In the genomic region with DNA sequence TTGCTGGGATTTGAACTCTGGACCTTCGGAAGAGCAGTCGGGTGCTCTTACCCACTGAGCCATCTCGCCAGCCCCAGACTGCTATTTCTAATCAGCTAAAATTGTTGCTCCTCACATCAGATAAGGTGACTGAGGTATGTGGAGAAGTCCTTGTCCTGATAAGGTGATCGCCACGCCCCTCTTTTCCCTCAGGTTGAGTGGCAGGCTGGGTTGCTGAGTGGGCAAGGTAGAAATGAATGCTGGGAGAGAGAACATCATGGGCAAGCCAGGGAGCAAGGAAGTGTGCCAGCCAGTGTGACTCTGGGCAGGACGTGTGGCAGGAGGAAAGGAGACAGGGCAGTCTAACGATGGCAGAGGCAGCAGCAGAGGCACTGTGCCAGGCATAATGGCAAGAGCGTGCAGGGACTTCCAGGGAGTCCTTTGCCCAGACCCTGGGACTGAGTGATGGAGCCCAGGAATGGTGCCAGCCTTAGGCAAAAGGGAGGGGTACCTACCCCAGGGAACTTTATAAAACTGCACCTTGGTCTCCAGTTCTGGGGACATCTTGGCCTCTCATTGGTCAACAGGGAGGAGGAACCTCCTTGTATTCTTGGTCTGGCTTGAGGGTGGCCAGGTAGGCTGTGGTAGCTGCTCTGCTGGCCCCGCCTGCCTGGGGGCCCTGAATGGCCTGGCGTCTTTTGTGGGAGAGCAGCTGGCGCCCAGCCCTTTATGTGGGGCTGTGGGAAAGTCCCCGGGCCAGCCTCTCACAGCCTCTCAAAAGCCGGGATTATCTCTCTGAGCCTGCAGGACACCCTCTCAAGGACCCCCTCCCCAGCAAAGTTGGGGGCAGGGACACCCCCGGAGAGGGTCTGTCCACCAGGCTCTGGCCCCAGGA, we compare ENCODE assay signal across 8 mouse cellular contexts. TPM values are rescaled to one million over a fixed set of nuclear protein-coding genes. Genes with fewer than 3 reads are reported as not detected.
DNase-seq lines count a peak whose midpoint lies in the region; ATAC-seq lines count a peak whose summit lies in the region.
"Had no signal": no experiment of that assay in that cellular context is flagged by ENCODE, and none has a peak within 500 bp of the region (broad histone marks: within the 10 kb centered on the region; RNA-seq: fewer than 3 reads in every experiment).

No protein-coding gene starts in this region.

- 44% methylated on average over 14 of the region's 14 CpGs for WGBS in neural tube, embryonic 11.5 days
- WGBS in hindbrain, embryonic 10.5 days, result 48% methylated on average over 14 of the region's 14 CpGs

- no peak overlapping the region for H3K4me3 ChIP-seq in neural tube, embryonic 11.5 days (ENCODE audit: low read depth, low read length)
- H3K4me3 ChIP-seq in hindbrain, embryonic 10.5 days, result peak overlapping the region; percentile 36

- peak overlapping the region; percentile 49 for H3K27ac ChIP-seq in neural tube, embryonic 11.5 days (ENCODE audit: low read depth, low read length)
- peak overlapping the region; percentile 88 for H3K27ac ChIP-seq in hindbrain, embryonic 10.5 days

- H3K9ac ChIP-seq in neural tube, embryonic 11.5 days (ENCODE audit: low read length), result no peak overlapping the region; the same call in 1 of the 2 replicates

- peaks cover 34% of the 10 kb centered on the region for H3K4me1 ChIP-seq in neural tube, embryonic 11.5 days (ENCODE audit: control insufficient read depth, insufficient read depth, low read length)
- H3K4me1 ChIP-seq in hindbrain, embryonic 10.5 days (replicated peaks), result peaks cover 94% of the 10 kb centered on the region

- DNase-seq in neural tube, embryonic 11.5 days (ENCODE audit: low spot score), result peak; percentile 64
- DNase-seq in neural tube, embryonic 10.5 days (ENCODE audit: extremely low spot score, low spot score), result no peak
- peak; percentile 56 for DNase-seq in hindbrain, embryonic 10.5 days (ENCODE audit: low spot score)
- peak; percentile 56 for DNase-seq in lung, postnatal 10 days
- peak; percentile 73 for DNase-seq in right cerebral cortex, postnatal 4 days
- DNase-seq: kidney, adult 18-20 months had no signal

- H3K36me3 ChIP-seq in neural tube, embryonic 11.5 days (ENCODE audit: control insufficient read depth, insufficient read depth, low read length), result no peaks in the 10 kb centered on the region
- no peaks in the 10 kb centered on the region for H3K36me3 ChIP-seq in hindbrain, embryonic 10.5 days

- peaks cover 3% of the 10 kb centered on the region; the same call in 1 of the 2 replicates for H3K27me3 ChIP-seq in neural tube, embryonic 11.5 days (ENCODE audit: control insufficient read depth, insufficient read depth, low read length)
- peaks cover 54% of the 10 kb centered on the region for H3K27me3 ChIP-seq in hindbrain, embryonic 10.5 days (ENCODE audit: insufficient read depth, poor library complexity, severe bottlenecking)

- 0 out of 2 replicates have a peak, but pooled peaks have one; percentile 10 for ATAC-seq in neural tube, embryonic 11.5 days (ENCODE audit: insufficient read depth, low FRiP score, low TSS enrichment)
- no peak for ATAC-seq in activated CD4-positive, CD25-positive, alpha-beta regulatory T cell, adult 4 months
- no peak for ATAC-seq in megakaryocyte, adult 5-6 weeks (ENCODE audit: poor library complexity, severe bottlenecking)

- H3K9me3 ChIP-seq in neural tube, embryonic 11.5 days (ENCODE audit: control insufficient read depth, low read length), result no peaks in the 10 kb centered on the region
- no peaks in the 10 kb centered on the region for H3K9me3 ChIP-seq in hindbrain, embryonic 10.5 days

- peak overlapping the region; percentile 32 for H3K4me2 ChIP-seq in neural tube, embryonic 11.5 days (ENCODE audit: low read depth)

RNA-seq across cellular contexts. Expression of gene Hes5, which starts 12.4 kb away (rescaled TPM):
- polyA plus RNA-seq in neural tube, embryonic 11.5 days (2014; fragmentation: Nextera tagmentation; extraction: Ambion mirVana), result 191 and 218 TPM in 2 replicates
- 534 and 601 TPM in 2 replicates for polyA plus RNA-seq in hindbrain, embryonic 10.5 days (2016; fragmentation: Nextera tagmentation; extraction: Ambion mirVana)
- 1 to 10 TPM; 1.0 to 1.1 TPM for polyA plus RNA-seq in activated CD4-positive, CD25-positive, alpha-beta regulatory T cell, adult 4 months (2017; shearing (Covaris generic))
- 0.25 and 0.27 TPM in 2 replicates for total RNA-seq in megakaryocyte, adult 5-6 weeks (2015)
- not detected in 2 replicates for total RNA-seq in megakaryocyte, adult 5-6 weeks (2017)

RNA-seq across cellular contexts. Expression of gene Pank4, which starts 15.6 kb away (rescaled TPM):
- 36.1 and 38.2 TPM in 2 replicates for polyA plus RNA-seq in neural tube, embryonic 11.5 days (2014; fragmentation: Nextera tagmentation; extraction: Ambion mirVana)
- polyA plus RNA-seq in hindbrain, embryonic 10.5 days (2016; fragmentation: Nextera tagmentation; extraction: Ambion mirVana), result 39.9 and 46.5 TPM in 2 replicates
- 10 to 100 TPM; 37.4 to 40.1 TPM for polyA plus RNA-seq in activated CD4-positive, CD25-positive, alpha-beta regulatory T cell, adult 4 months (2017; shearing (Covaris generic))
- total RNA-seq in megakaryocyte, adult 5-6 weeks (2015), result 28.8 and 36.1 TPM in 2 replicates
- total RNA-seq in megakaryocyte, adult 5-6 weeks (2017), result 19.1 and 27.0 TPM in 2 replicates

RNA-seq across cellular contexts. Expression of gene Tnfrsf14, which starts 19.9 kb away (rescaled TPM):
- 0.78 and 1.1 TPM in 2 replicates for polyA plus RNA-seq in neural tube, embryonic 11.5 days (2014; fragmentation: Nextera tagmentation; extraction: Ambion mirVana)
- 0.43 and 0.87 TPM in 2 replicates for polyA plus RNA-seq in hindbrain, embryonic 10.5 days (2016; fragmentation: Nextera tagmentation; extraction: Ambion mirVana)
- polyA plus RNA-seq in activated CD4-positive, CD25-positive, alpha-beta regulatory T cell, adult 4 months (2017; shearing (Covaris generic)), result 100 to 1,000 TPM in 1 of 2 experiments, 10 to 100 TPM in 1; 57.3 to 109 TPM
- total RNA-seq in megakaryocyte, adult 5-6 weeks (2015), result 87.1 and 142 TPM in 2 replicates
- total RNA-seq in megakaryocyte, adult 5-6 weeks (2017), result 67.2 and 77.3 TPM in 2 replicates

RNA-seq across cellular contexts. Expression of gene Fam213b, which starts 49.4 kb away (rescaled TPM):
- 40.2 and 42.1 TPM in 2 replicates for polyA plus RNA-seq in neural tube, embryonic 11.5 days (2014; fragmentation: Nextera tagmentation; extraction: Ambion mirVana)
- 47.4 and 51.5 TPM in 2 replicates for polyA plus RNA-seq in hindbrain, embryonic 10.5 days (2016; fragmentation: Nextera tagmentation; extraction: Ambion mirVana)
- polyA plus RNA-seq in activated CD4-positive, CD25-positive, alpha-beta regulatory T cell, adult 4 months (2017; shearing (Covaris generic)), result 1 to 10 TPM; 6.5 to 7.6 TPM
- total RNA-seq in megakaryocyte, adult 5-6 weeks (2015), result 8.8 and 9.1 TPM in 2 replicates
- 5.5 and 6.6 TPM in 2 replicates for total RNA-seq in megakaryocyte, adult 5-6 weeks (2017)

Comparison
In these comparisons a context has a peak if more than half of its experiments do, and no peak if none do; other contexts are left out.
1. RNA of gene Hes5, which starts 12.4 kb away (polyA plus RNA-seq): 534 to 601 TPM in hindbrain, embryonic 10.5 days and 191 to 218 TPM in neural tube, embryonic 11.5 days; 1.0 to 1.1 TPM in activated CD4-positive, CD25-positive, alpha-beta regulatory T cell, adult 4 months; every median in the first group is over 10 times any median in the second.
2. RNA of gene Tnfrsf14, which starts 19.9 kb away (polyA plus RNA-seq): 57.3 to 109 TPM in activated CD4-positive, CD25-positive, alpha-beta regulatory T cell, adult 4 months; 0.78 to 1.1 TPM in neural tube, embryonic 11.5 days and 0.43 to 0.87 TPM in hindbrain, embryonic 10.5 days; every median in the first group is over 10 times any median in the second.